Mouse (Mus musculus): ENCODE measurements around the gene Sertad4. TPM values are rescaled to one million over a fixed set of nuclear protein-coding genes. Genes with fewer than 3 reads are reported as not detected.

Sertad4 gene
- total RNA-seq, 2 experiments from 2014 or later = 0.66 to 2.6 TPM

DNA sequence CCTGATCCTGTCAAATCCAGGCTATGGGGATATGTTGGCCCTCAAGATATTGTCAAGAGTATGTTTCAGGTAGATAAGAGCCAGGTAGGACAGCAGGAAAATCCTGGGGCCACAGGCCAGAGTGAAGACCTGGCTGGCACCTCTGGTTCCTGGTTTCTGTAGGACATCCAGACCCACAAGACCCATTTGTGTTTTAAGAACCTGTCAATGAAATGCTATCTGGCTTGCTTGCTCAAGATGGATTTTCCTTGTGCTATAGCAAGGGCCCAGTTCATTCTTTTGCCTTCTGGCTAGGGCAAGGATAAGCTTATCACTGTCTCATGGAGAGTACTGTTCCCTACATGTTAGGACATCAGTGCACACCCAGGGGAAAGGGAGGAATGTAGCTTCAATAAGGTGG is 3.5 kb downstream of the Sertad4 start:
- no peak for DNase-seq (ENCODE audit: low spot score)

DNA sequence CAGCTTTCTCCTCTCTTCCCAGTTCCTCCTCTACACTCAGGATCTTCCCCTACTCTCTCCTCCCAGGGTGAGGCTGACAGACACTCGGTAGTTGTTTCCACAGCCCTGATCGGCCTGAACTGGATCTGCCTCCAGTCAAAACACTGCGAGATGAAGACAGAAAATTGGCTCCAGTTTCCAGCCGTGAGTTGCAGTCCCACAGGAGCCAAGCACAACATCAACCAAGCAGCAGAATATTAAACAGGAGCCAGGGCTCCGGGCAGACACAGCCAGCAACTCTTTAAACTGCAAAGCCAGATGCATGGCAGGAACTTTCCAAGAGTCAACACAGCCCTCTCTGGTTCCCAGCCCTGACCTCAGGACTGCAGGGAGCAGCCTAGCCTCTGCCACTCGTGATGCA is 3.9 kb downstream of the Sertad4 start:
- DNase-seq (ENCODE audit: low spot score) = peak; percentile 47

DNA sequence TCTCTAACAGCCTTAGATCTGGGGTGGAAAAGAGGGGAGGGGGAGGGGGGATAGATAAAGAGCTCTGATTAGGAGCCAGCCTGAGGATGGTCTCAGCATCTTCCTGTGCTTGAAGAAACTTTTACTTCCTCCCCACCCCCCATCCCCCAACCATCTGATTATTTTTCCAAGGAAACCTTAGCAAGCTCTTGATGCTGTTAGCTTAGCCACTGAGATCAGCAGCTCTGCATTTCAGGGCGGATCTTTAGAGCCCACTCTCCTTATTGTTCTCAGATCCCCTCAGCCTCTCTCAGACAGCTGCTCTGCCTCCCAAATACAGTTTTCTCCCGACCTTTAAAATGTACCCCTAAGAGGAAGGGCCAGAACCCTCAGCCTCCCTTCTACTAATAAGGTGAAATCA is 4.4 kb downstream of the Sertad4 start:
- no peak for DNase-seq (ENCODE audit: low spot score)

DNA sequence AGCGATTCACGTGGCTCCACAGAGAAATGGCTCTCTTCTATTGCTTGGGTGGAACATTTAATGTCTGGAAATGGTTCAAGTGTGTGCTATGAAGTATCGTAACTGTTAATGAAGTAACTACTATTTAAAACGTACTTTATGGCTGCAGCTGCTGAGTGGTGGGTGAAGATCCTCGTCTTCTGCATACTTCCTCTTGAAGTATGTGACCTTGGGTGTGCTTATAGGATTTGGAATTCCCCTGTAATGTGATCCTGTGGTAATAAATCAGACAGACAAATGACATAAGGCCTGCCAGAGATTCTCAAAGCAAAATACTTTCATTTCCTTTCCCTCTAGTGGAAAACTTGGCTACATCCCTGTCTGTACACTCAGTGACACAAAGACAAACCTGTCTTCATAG is 5.9 kb downstream of the Sertad4 start:
- no peak for DNase-seq (ENCODE audit: low spot score)

DNA sequence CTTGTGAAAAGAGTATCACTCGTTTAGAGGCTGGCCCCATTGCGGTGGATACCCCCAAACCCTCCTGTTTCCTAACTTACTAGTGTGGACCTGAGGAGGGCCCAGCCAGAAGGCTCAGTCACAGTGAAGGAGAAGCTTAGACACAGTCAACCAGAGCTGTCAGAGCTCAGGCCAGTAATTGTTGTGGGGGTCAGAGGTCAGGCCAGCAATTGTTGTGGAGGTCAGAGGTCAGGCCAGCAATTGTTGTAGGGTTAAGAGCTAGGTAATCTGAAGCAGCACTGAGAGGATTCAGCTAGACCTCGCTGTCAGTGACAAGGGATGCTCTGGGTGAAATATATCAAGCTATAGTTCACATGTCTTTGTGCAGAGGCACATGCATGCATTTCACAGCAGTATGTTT is 8.3 kb downstream of the Sertad4 start:
- DNase-seq (ENCODE audit: low spot score) = no peak

DNA sequence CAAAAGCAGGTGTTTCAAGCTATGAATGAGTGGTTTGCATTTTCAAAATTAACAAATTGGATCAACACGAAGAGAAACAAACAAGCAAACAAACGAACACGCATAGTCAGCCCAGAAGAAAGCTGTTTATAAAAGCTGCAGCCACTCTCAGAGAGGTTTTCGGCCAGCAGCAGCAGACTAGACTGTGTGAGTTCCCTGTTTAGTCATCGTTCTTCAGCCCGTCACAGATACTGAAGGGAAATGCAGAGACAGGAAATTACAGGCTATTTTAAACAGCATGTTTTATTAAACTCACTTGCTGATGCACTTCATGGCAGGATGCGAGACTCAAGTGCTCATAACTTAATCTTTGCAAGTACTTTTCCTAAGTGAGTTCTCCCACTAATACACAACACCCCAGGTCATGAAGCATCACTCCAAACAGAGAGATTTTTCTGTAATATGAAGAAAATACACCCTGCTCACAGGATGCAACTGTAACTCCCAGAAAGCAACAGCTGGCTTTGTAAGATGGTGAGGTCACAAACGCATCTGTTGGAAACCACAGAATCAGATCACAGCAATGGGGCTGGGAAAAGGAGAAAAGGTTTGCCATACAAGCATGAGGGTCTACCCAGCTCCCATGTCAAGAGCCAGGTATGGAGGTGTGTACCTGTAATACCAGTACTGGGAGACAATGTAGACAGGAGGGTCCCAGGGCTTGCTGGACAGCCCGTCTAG is 14.3 kb downstream of the Sertad4 start:
- no peak for DNase-seq (ENCODE audit: low spot score)

DNA sequence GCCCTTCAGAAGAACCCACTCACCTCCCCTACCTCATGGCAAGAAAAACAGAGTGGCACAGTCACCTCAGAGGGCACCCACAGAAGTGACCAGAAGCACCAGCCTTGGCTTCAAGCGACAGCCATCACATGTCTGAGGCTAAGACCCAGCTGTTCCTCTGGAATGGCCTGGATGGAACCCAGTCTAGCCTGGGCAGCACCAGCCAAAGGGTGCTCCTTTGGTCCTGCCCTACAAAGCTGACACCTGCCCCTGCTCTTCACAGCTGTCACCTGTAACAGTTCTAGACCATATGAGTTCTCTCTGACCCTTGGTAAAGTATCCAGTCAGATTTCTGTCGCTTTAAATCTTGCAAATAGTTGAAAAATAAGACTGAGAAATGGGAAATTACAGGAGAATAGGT is 14.9 kb downstream of the Sertad4 start:
- DNase-seq (ENCODE audit: low spot score) = peak; percentile 19

DNA sequence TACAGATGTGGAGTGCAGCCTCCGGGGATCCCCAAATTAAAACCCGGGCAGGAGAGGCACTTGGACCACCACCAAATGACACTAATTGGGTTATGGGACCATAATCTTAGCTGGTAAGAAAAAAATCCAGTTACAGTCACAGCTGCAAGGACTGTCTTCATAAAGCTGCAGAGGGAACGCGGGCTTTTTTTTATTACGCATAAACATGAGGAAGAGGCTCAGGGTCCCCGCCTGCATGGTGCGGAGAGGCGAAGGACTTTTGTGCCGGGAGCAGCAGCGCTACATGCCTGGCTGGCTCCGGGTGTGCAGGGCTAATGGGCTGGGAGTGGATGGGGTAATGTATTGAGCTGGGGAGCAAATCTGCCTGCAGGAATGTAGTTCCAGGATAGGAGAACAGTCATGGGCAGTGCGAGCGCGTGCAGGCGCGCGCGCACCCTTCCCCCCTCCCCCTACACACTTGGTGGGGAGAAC is 20.3 kb downstream of the Sertad4 start:
- no peak for DNase-seq (ENCODE audit: low spot score)

DNA sequence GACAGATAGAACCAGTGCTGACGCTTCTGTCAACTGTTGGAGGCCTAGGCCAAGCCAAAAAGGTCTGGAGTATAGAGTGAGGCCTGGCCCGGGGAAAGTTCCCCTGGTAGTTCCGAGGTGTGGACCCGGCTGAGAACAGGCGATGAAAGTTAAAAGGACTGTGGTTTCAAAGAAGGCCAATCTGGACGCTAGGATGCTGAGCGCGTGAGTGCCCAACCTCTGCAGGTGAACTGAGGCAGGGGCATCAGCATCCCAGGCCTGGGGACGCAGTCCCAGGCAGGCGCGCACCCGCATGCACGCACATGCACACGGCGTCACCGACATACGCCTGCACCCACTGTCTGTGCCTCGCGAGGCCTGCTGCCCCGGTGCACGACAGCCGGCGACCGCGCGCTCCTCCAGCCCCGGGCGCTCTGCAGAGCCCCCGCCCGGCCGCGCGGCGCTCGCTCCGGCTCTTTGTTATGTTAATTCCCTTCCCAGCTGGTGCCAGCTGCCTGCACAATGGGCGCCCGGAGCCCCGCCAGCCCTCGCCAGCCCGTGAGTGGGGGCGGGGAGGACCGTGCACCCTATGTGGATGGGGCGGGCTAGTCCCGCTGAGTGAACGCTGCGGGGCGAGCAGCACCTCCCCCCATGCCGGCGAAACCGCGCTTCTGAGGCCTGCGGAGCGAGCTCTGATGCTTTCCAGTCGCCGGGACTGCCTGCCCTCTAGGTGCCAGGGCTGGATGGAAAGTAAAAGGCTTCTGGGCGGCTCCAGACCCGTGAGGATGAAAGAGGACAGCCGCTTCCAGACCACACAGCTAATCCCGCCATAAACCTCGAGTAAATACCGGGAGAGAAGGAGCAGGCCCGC is 21.0 kb downstream of the Sertad4 start:
- DNase-seq (ENCODE audit: low spot score) = no peak

DNA sequence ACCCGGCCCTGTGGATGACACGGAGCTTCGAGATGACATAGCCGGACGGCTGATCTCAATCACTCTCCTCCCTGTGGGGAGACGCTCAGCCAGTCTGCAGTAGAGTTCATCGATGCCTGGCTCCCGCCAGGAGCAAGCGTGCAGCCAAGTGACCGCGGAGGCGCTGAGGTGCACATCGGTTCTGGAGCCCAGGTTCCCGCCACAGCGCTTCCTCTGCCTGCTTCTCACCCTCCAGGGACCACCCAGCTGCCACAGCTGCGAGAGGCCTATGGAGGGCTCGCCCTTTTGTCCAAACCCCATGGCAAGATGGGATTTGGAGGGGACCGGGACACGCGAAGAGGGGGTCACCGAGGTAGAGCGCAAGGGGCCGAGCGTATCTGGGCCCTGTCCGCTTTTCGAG is 22.0 kb downstream of the Sertad4 start:
- no peak for DNase-seq (ENCODE audit: low spot score)

DNA sequence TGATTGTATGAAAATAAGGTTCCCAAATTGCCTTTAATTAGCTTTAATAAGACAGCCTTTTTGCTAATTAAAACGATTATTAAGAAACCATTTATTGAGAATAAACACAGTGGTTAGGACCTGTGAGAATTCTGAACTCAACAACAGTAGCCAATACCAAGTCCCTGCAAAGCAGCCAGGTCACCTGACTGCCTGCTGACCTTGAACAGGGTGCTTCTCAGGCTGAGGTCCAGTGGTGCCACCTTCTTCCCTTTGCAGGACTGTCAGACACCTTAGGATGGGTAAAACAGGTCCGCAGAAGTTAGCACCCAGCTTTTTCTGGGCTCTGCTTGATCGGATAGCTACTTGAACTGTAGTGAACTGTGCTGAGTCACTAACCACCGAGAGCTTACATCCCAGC is 22.5 kb downstream of the Sertad4 start:
- DNase-seq (ENCODE audit: low spot score) = no peak

DNA sequence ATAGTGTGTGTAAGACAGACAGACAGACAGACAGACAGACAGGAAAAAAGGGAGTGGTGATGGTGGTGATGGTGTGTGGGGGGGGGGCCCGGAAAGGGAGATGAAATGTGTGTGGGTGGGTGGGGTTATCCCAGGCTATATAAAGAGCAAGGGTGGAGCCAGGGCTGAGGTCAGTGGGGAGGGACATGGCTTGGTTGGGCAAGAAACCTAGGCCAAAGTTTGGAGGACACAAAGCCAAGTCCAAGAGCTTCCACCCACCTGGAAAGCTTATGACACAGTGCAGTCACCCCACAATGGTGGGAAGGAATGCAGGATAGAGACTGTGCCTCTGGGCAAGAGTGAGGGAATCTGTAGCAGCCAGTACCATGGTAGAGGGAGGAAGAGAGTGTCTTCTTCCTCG is 23.2 kb downstream of the Sertad4 start:
- no peak for DNase-seq (ENCODE audit: low spot score)

DNA sequence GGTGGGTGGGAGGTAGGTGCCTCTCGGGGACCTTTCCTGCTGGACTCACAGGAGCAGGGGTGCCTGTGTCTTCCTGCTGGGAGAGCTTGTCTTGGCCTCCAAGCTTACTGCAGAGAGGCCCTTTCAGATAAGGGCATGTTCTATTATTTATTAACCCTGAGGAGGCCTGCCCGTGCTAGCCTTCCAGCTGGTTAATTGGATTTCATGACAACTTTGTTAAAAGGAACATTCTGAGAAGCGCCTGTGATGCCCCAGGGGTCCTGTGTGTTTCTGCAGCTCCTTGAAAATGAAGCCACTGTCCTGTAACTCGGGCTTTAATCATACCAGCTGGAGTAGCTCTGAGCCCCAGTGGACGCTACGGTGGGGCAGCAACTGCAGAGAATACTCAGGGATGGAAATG is 25.1 kb downstream of the Sertad4 start:
- no peak for DNase-seq (ENCODE audit: low spot score)

DNA sequence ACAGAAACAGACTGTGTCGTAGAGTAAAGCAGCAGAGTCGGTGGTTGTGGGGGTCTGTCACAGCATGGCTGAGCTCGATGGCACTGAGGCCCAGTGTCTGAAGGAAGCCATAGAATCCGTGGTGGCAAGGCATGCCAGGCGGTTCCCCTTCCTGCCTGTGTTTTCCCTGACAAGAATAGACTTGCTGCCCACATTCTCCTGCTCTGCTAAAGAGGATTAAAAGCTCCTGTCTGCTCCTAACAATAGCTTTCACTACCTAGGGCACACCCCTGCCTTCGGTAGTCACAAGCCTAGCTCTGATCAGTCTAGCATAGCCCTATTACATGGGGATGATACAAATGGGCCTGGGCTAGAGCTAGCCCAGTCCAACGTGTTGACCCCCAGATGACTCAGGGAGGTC is 26.6 kb downstream of the Sertad4 start:
- no peak for DNase-seq (ENCODE audit: low spot score)

DNA sequence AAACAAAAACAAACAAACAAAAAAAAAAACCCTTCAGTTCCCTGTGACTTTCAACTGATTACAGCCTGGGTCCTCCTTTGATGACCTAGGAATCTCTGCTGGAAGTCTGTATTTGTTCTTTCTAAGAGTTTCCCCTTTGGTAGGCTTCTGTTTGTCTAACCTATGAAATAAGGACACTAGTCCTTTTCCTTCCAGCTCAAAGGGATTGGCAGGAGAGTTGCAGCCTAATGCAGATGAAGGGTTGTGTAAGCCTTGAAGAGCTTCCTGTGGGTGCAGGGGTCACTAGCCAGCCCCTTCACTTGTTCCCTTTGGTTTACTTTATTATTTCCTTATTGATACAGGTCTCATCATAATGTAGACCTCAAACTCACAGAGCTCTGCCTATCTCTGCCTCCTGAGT is 27.6 kb downstream of the Sertad4 start:
- no peak for DNase-seq (ENCODE audit: low spot score)

DNA sequence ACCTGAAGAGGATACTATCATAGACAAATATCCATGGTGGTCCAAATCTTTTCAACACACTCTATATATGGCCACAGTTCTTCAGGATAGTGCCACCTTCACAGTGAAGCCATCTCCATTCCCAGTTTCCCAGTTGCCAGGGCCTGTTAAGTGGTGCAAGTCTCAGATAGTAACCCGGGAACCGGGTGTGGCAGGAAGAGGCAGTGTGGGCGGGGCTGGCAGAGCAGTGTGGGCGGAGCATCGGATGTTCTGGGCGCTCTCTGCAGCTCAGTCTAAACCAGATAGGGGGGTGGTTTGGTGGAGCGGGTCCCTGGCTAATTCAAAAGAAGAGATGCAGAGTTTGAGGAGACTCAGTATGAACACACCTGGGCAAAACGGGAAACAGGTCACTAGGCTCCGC is 29.8 kb downstream of the Sertad4 start:
- no peak for DNase-seq (ENCODE audit: low spot score)

DNA sequence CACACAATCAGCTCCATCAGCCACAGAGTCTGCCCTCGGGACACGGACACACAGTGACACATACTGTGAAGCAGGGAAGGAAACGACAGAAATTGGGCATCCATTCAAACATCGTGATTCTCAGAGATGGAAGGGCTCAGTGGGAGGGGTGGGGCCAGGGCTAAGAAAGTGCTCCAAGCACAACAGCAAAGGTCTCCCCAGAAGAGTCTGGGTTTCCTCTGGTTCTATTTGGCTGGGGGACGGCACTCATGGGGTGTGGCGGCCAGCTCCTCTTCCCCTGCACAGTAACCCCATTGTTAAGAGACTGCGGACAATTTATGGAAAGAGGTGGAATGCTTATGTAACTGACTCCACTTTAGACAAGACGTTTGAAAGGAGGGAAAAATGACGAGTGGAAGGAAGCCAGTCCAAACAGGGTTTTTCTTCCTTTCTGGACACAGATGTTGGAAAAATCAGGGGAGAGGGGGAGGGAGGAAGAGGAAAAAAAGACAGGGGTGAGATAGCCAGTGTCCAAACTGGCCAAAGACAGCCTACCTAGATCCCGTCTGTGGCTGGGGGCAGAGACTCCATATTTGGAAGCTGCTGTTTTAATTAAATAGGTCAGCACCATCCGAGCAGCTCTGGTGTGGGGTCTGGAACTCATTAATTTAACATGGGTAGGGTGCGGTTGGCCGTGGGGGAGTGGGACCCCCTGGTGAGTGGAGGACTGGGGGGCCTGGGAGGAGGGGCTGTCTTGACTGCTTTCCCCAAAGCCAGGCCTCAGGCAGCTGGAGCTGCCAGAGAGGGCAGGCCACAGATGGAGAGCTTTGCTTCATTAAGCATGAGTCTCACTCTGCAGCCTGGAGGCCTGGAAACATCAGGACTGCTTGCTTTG is 32.7 kb downstream of the Sertad4 start:
- peak; percentile 56 for DNase-seq (ENCODE audit: low spot score)

DNA sequence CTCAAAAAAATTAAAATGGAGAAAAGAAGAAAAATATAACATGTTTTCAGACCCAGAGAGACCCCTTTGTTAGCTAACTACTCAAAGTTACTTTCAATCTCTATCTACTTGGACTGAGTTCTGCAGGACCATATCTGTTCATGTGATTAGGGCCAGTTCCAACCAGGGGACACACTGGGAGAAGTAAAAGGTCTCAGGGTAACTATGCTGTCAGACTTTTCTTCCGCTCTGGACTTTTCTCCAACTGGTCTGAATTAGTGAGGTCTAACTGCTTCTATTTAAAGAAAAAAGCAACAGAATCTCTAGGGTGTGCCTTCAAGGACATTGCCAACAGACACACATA is 33.3 kb downstream of the Sertad4 start:
- no peak for DNase-seq (ENCODE audit: low spot score)

DNA sequence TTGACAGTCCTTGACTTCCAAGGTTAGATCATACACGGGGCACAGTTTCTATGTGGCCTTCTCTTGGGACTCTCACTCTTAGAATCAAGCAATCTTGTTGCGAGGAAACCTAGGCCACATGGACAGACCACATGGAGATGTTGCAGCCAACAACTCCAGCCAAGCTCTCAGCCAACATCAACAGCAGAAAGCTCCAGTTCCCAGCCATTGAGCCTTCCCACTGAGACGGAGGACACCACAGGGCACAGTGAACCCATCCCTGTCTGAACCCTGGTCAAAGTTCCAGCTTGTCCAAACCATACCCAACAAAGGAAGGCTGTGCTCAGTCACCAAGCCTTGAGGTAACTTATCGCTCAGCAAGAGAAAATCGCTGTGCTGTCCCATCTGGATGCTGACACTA is 37.2 kb downstream of the Sertad4 start:
- no peak for DNase-seq (ENCODE audit: low spot score)

DNA sequence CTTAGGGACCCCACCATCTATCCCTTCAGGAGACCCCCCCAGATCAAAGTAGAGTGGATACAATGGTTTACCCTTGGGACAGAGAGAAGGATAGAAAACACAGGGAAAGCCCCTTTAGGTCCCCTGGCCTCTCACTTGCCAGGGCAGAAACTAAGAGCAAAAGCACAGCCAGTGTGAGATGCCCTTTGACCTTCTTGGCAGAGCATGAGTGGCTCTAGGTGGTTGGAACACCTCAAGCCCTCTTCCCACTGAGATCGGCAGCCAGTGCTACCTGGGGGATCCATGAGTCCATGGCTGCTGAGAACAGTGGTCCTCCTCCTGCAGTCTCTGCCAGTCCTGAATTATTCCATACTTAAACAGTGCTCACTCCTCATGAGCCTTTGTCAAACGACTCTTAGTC is 39.8 kb downstream of the Sertad4 start:
- no peak for DNase-seq (ENCODE audit: low spot score)

DNA sequence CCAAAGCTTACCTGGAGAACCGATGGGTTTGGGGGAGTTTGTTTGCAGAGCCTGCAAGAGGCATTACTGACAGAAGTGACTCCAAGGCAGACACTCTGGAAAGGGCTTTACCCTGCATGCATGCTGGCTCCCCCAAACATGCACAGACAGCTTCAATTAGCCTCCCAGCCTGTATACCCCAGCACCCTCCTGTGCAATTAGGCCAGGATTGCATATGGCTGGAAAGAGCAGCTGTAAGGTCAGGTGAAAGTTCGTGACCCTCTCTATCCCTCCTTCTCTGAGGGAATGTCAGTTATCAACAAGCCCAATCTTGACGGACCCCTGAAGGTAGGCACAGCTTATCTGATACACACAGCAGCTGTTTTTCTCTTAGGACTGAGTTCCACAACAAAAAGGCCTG is 40.9 kb downstream of the Sertad4 start:
- DNase-seq (ENCODE audit: low spot score) = no peak

DNA sequence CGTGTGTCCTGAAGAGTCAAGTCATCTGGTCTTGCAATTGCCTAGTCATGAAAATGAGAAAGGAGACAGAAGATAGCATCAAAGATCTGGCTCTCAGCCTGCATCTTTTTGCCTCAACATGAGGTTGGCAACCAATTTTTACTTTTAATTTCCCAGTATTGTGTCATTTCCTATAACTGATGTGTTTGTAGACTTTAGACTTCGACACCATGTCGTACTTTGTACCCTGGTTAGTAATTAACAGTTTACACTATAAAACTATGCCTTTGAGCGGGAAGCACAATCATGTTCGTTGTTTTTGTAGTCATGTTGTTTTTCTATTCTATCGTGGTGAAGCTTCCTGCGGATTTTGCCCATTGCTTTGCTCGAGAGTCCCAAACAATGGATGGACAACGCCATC is 42.8 kb downstream of the Sertad4 start:
- no peak for DNase-seq (ENCODE audit: low spot score)
